Mouse (Mus musculus): ENCODE data around the gene Krtap7-1. TPM values are rescaled to one million over a fixed set of nuclear protein-coding genes. Genes with fewer than 3 reads are reported as not detected.

Gene Krtap7-1
- not detected in 2 replicates for polyA plus RNA-seq (2014; fragmentation: Nextera tagmentation; extraction: Ambion mirVana)

DNA sequence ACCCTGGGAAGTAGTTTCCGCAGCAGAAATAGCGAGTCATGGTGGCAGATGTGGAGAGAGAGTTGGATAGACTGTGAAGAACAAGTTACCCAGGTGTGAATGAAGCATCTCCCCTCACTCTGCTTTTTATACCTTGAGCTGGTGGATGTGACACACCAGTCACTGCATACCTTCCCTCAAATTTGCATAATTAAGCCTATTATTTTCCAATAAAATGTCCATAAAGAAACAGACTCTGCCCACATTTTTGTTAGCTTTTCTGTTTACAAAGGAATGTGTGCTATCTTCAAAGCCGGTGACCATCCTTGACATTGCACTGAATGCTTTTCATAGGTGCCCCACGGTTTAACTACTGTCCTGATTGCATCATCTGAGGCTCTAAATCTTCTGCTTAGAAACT lies at the start of gene Krtap7-1:
Gene Krtap7-1 (minus strand): TSS at position 101 of the 400 bp plus-strand sequence.
- Histone ChIP-seq H3K4me1 (ENCODE audit: control insufficient read depth, insufficient read depth, low read length) (no peaks in the 10 kb centered on the region), H3K4me2 (ENCODE audit: low read depth, low read length) (no peak within 1 kb of the TSS), H3K9me3 (ENCODE audit: control insufficient read depth, low read length) (no peaks in the 10 kb centered on the region), H3K4me3 (ENCODE audit: low read depth, low read length) (no peak within 1 kb of the TSS), H3K27ac (ENCODE audit: low read depth, low read length) (no peak within 1 kb of the TSS), H3K36me3 (ENCODE audit: control insufficient read depth, insufficient read depth, low read length) (no peaks in the 10 kb centered on the region), H3K9ac (replicated peaks; ENCODE audit: low read depth, low read length) (no peak within 1 kb of the TSS), H3K27me3 (ENCODE audit: control insufficient read depth, insufficient read depth, low read length) (no peaks in the 10 kb centered on the region)
- ATAC-seq (ENCODE audit: low read depth) = no peak
- WGBS = 90% methylated on average over 4 of the region's 4 CpGs

- ATAC-seq (ENCODE audit: low read depth) = no peak
Observed at GRCm38 (mm10) chr16:89550298-89550697, 42.2 kb upstream of the Krtap7-1 start.

GRCm38 (mm10) chr16:89538031-89538484 lies 29.9 kb upstream of the Krtap7-1 start:
- H3K4me2 ChIP-seq (ENCODE audit: low read depth, low read length) = no peak overlapping the region
- H3K4me1 ChIP-seq (ENCODE audit: control insufficient read depth, insufficient read depth, low read length) = peaks cover 4% of the 10 kb centered on the region; the same call in 1 of the 2 replicates
- H3K27ac ChIP-seq (ENCODE audit: low read depth, low read length) = no peak overlapping the region
- peak; percentile 79; the same call in 1 of the 2 replicates for ATAC-seq (ENCODE audit: low read depth)
- no peak overlapping the region for H3K9ac ChIP-seq (replicated peaks; ENCODE audit: low read depth, low read length)
- H3K9me3 ChIP-seq (ENCODE audit: control insufficient read depth, low read length) = no peaks in the 10 kb centered on the region
- no peaks in the 10 kb centered on the region for H3K36me3 ChIP-seq (ENCODE audit: control insufficient read depth, insufficient read depth, low read length)
- H3K4me3 ChIP-seq (ENCODE audit: low read depth, low read length) = no peak overlapping the region
- no peaks in the 10 kb centered on the region for H3K27me3 ChIP-seq (ENCODE audit: control insufficient read depth, insufficient read depth, low read length)
- 30% methylated on average over 5 of the region's 5 CpGs for WGBS

More at GRCm38 (mm10) chr16:89550298-89550697, 42.2 kb upstream of the Krtap7-1 start:
- no peak overlapping the region for H3K27ac ChIP-seq (ENCODE audit: low read depth, low read length)
- no peaks in the 10 kb centered on the region for H3K4me1 ChIP-seq (ENCODE audit: control insufficient read depth, insufficient read depth, low read length)
- no peaks in the 10 kb centered on the region for H3K9me3 ChIP-seq (ENCODE audit: control insufficient read depth, low read length)
- H3K27me3 ChIP-seq (ENCODE audit: control insufficient read depth, insufficient read depth, low read length) = no peaks in the 10 kb centered on the region
- no peak overlapping the region for H3K9ac ChIP-seq (replicated peaks; ENCODE audit: low read depth, low read length)
- H3K36me3 ChIP-seq (ENCODE audit: control insufficient read depth, insufficient read depth, low read length) = no peaks in the 10 kb centered on the region
- H3K4me3 ChIP-seq (ENCODE audit: low read depth, low read length) = no peak overlapping the region
- no peak overlapping the region for H3K4me2 ChIP-seq (ENCODE audit: low read depth, low read length)

- ATAC-seq (ENCODE audit: low read depth) = no peak
- Histone ChIP-seq H3K4me3 (ENCODE audit: low read depth, low read length) (no peak overlapping the region), H3K9ac (replicated peaks; ENCODE audit: low read depth, low read length) (no peak overlapping the region), H3K36me3 (ENCODE audit: control insufficient read depth, insufficient read depth, low read length) (no peaks in the 10 kb centered on the region), H3K27me3 (ENCODE audit: control insufficient read depth, insufficient read depth, low read length) (no peaks in the 10 kb centered on the region), H3K4me2 (ENCODE audit: low read depth, low read length) (no peak overlapping the region), H3K9me3 (ENCODE audit: control insufficient read depth, low read length) (no peaks in the 10 kb centered on the region), H3K4me1 (ENCODE audit: control insufficient read depth, insufficient read depth, low read length) (peaks cover 4% of the 10 kb centered on the region; the same call in 1 of the 2 replicates), H3K27ac (ENCODE audit: low read depth, low read length) (no peak overlapping the region)
- 72% methylated on average over 6 of the region's 6 CpGs for WGBS
Observed at GRCm38 (mm10) chr16:89537349-89537748, 29.2 kb upstream of the Krtap7-1 start.

DNA sequence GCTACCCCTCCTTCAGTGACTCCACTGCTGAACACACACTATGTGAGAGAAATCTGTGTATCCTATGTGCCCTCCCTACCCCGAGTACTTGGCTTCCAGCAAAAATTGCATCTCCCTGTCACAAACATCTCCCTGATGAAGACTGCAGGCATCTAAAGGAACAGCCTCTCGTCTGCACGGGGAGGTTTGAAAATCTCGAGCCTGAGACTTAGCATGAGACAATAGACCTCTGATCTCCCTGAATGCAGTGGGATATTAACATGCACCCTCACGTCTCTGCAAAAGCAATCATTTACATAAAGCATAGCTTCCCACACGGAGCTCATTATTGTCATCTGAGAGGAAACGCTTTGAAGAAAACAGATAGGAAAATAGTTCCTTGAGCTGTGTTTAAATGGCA lies 22.4 kb upstream of the Krtap7-1 start:
- WGBS = 17% methylated on average over 7 of the region's 7 CpGs
- Histone ChIP-seq H3K27me3 (ENCODE audit: control insufficient read depth, insufficient read depth, low read length) (no peaks in the 10 kb centered on the region), H3K9ac (replicated peaks; ENCODE audit: low read depth, low read length) (no peak overlapping the region), H3K4me1 (ENCODE audit: control insufficient read depth, insufficient read depth, low read length) (peaks cover 4% of the 10 kb centered on the region; the same call in 1 of the 2 replicates), H3K4me2 (ENCODE audit: low read depth, low read length) (no peak overlapping the region), H3K36me3 (ENCODE audit: control insufficient read depth, insufficient read depth, low read length) (no peaks in the 10 kb centered on the region), H3K4me3 (ENCODE audit: low read depth, low read length) (no peak overlapping the region), H3K27ac (ENCODE audit: low read depth, low read length) (0 out of 2 replicates have a peak overlapping the region, but pooled peaks have one; percentile 7), H3K9me3 (ENCODE audit: control insufficient read depth, low read length) (no peaks in the 10 kb centered on the region)
- ATAC-seq (ENCODE audit: low read depth) = peak; percentile 60; the same call in 1 of the 2 replicates

GRCm38 (mm10) chr16:89529846-89530245 lies 21.7 kb upstream of the Krtap7-1 start:
- ATAC-seq (ENCODE audit: low read depth) = no peak
- Histone ChIP-seq H3K9ac (replicated peaks; ENCODE audit: low read depth, low read length) (no peak overlapping the region), H3K36me3 (ENCODE audit: control insufficient read depth, insufficient read depth, low read length) (no peaks in the 10 kb centered on the region), H3K27me3 (ENCODE audit: control insufficient read depth, insufficient read depth, low read length) (no peaks in the 10 kb centered on the region), H3K4me1 (ENCODE audit: control insufficient read depth, insufficient read depth, low read length) (peaks cover 4% of the 10 kb centered on the region; the same call in 1 of the 2 replicates), H3K9me3 (ENCODE audit: control insufficient read depth, low read length) (no peaks in the 10 kb centered on the region), H3K27ac (ENCODE audit: low read depth, low read length) (no peak overlapping the region), H3K4me2 (ENCODE audit: low read depth, low read length) (no peak overlapping the region), H3K4me3 (ENCODE audit: low read depth, low read length) (no peak overlapping the region)
- 54% methylated on average over 7 of the region's 7 CpGs for WGBS

DNA sequence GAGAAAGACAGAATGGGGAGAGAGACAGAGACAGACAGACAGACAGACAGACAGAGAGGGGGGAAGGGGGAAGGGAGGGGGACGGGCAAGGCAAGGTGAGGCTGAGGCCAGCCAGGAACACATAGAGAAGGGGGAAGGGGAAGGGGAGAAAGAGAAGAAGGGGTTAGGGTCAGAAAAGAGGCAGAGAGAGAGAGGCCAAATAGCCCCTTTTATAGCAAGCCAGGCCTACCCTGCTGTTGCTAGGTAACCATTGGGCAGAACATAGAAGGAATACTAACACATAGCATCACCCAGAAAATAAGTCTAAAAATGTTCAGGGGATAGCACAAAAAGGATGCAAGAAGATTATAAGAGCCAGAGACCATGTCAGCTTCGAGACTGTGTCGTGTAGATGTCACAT lies 20.3 kb upstream of the Krtap7-1 start:
- ATAC-seq (ENCODE audit: low read depth) = no peak
- WGBS = 59% methylated on average over 3 of the region's 3 CpGs
- Histone ChIP-seq H3K36me3 (ENCODE audit: control insufficient read depth, insufficient read depth, low read length) (no peaks in the 10 kb centered on the region), H3K4me2 (ENCODE audit: low read depth, low read length) (no peak overlapping the region), H3K4me3 (ENCODE audit: low read depth, low read length) (no peak overlapping the region), H3K27me3 (ENCODE audit: control insufficient read depth, insufficient read depth, low read length) (no peaks in the 10 kb centered on the region), H3K9ac (replicated peaks; ENCODE audit: low read depth, low read length) (no peak overlapping the region), H3K9me3 (ENCODE audit: control insufficient read depth, low read length) (no peaks in the 10 kb centered on the region), H3K27ac (ENCODE audit: low read depth, low read length) (no peak overlapping the region), H3K4me1 (ENCODE audit: control insufficient read depth, insufficient read depth, low read length) (peaks cover 4% of the 10 kb centered on the region; the same call in 1 of the 2 replicates)

DNA sequence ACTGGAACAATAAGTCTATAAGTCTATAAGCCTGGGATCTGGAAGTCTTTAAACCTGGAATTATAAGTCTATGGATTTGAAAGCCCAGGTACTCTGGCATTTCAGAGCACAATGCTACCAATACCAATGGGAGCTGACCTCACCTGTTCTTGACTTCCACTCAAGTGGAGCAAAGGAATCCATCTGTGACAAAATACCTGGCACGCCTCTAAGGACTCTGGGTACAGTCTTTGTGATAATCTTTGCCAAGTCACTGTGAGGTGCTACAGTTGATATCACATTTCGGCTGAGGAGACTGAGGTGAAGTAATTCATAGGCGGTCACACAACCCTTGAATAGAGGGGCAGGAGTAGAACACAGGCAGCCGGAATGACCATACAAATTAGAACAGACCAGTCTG lies 12.9 kb upstream of the Krtap7-1 start:
- H3K4me3 ChIP-seq (ENCODE audit: low read depth, low read length) = no peak overlapping the region
- no peaks in the 10 kb centered on the region for H3K27me3 ChIP-seq (ENCODE audit: control insufficient read depth, insufficient read depth, low read length)
- no peak overlapping the region for H3K4me2 ChIP-seq (ENCODE audit: low read depth, low read length)
- 87% methylated on average over 4 of the region's 4 CpGs for WGBS
- no peaks in the 10 kb centered on the region for H3K4me1 ChIP-seq (ENCODE audit: control insufficient read depth, insufficient read depth, low read length)
- H3K27ac ChIP-seq (ENCODE audit: low read depth, low read length) = no peak overlapping the region
- no peaks in the 10 kb centered on the region for H3K9me3 ChIP-seq (ENCODE audit: control insufficient read depth, low read length)
- ATAC-seq (ENCODE audit: low read depth) = no peak
- H3K36me3 ChIP-seq (ENCODE audit: control insufficient read depth, insufficient read depth, low read length) = no peaks in the 10 kb centered on the region
- H3K9ac ChIP-seq (replicated peaks; ENCODE audit: low read depth, low read length) = no peak overlapping the region

GRCm38 (mm10) chr16:89520555-89520954 lies 12.4 kb upstream of the Krtap7-1 start:
- Histone ChIP-seq H3K27me3 (ENCODE audit: control insufficient read depth, insufficient read depth, low read length) (no peaks in the 10 kb centered on the region), H3K36me3 (ENCODE audit: control insufficient read depth, insufficient read depth, low read length) (no peaks in the 10 kb centered on the region), H3K4me1 (ENCODE audit: control insufficient read depth, insufficient read depth, low read length) (no peaks in the 10 kb centered on the region), H3K4me2 (ENCODE audit: low read depth, low read length) (no peak overlapping the region), H3K9me3 (ENCODE audit: control insufficient read depth, low read length) (no peaks in the 10 kb centered on the region), H3K9ac (replicated peaks; ENCODE audit: low read depth, low read length) (no peak overlapping the region), H3K27ac (ENCODE audit: low read depth, low read length) (no peak overlapping the region), H3K4me3 (ENCODE audit: low read depth, low read length) (no peak overlapping the region)
- no peak for ATAC-seq (ENCODE audit: low read depth)
- 93% methylated on average over 2 of the region's 2 CpGs for WGBS

Measured in neural tube, embryonic 14.5 days (tissue).